Mouse (Mus musculus): ENCODE results near the gene Esrra.

GRCm38 (mm10) chr19:6877965-6878364 is 43.6 kb downstream of the Esrra start:
- TF ChIP-seq POLR2A (IDR thresholded peaks at IDR 0.05; ENCODE audit: insufficient read depth, low read length) (no peak), EP300 (IDR thresholded peaks at IDR 0.05; ENCODE audit: insufficient read depth, low read depth, low read length) (no peak)
